Mouse (Mus musculus) heart, postnatal 10 days (tissue): Measurements from ENCODE around the gene Mepce. TPM values are rescaled to one million over a fixed set of nuclear protein-coding genes. Genes with fewer than 3 reads are reported as not detected.
"Not testable (repeated sequence)": the region's sequence is repeated elsewhere in the genome, so short reads cannot be mapped to it uniquely, and the experiment has no call there.

Experiments
- DNase-seq, 2 experiments: peaks; one replicate each; pipeline ENCODE4 v3.0.0; 2021
- intact Hi-C: fragments of 180-260 bp; cut with DNase I; formaldehyde crosslinking; loops from one replicate; pipeline ENCODE4 v1.15.1; 2025
- total RNA-seq, 2 experiments: library from RNA; stranded (reverse); gene quantifications; 2 replicates each; pipeline ENCODE4 v1.2.3; 2021

Mepce gene
- 10 to 100 TPM; 26.2 to 41.3 TPM for total RNA-seq

DNA sequence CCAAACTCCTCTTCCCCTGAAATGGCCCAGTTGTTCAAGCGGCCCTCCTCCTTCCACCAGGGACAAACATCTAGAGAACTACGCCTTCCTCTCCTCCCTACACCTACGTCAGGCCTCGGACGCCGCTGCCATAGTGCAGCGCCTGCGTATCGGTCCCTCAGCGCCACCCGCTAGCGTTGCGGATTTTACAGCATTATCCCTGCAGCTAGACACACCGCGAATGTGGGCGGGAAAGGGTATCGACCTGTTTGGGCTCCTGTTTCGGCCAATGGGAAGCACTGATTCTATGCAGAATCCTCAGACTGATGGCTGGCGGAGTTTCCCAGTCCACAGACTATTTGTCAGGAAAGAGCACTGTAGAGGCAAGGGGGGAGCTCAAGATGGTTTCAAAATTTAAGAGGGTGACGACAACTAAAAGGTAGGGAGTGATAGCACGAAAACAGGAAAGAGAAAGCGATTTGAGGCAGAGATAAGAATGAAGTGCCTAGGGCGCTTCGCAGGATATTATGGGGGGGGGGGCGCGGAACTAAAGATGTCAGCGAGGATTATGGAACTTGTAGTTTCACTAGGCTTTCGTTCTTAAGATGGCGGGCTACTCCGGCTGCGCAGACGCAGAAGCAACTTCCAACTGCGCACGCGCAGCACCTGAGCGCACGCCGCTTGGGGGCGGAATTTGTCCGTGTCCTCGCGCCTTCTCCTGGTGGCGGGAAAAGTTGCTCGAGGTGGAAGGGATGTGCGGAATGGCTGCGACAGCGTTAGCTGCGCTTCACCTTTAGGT, at the start of gene Mepce, which contains the start of gene Zcwpw1:
Mepce (minus strand) TSS at position 505 of the 778 bp plus-strand sequence.
Zcwpw1 (plus strand) TSS at position 648 of the 778 bp plus-strand sequence.
- intact Hi-C loops, result loop anchor here (10.0 kb wide), 1 partner anchor 377 kb away; the partner anchor contains the start of gene Cops6
- peak; percentile 97 to 98 for DNase-seq

- DNase-seq, intact Hi-C loops: not testable (repeated sequence)
Measured at GRCm38 (mm10) chr5:137837110-137837509, 49.7 kb upstream of the Mepce start.

DNA sequence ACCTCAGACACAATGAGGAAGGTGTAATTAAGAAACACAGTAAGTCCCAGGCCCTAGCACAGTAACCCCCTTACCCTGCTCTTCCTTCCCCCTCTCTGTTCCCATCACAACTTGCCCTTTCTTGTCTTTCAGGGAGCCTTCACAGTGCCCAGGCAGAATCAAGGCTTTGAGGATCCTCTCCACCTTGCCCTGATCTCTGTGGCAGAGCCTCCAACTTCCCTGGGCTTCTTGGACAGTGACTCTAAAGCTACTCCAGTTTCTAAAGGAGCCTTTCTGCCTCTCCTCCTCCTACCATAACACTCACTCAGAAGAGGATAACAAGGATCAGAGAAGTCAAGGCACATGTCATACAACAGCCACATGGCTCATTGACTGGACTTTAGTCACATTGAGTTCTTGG, 49.2 kb upstream of the Mepce start:
- intact Hi-C loops, result no loop called here
- no peak for DNase-seq

- intact Hi-C loops, result loop anchor here (1.0 kb wide), 1 partner anchor 35 kb away; the partner anchor contains the start of gene Pilrb2
- DNase-seq, result not testable (repeated sequence)
Measured at GRCm38 (mm10) chr5:137835966-137836520, 48.6 kb upstream of the Mepce start, which contains the start of gene Pilra. TSS of gene Pilra (minus strand) at chr5:137836281.

GRCm38 (mm10) chr5:137833500-137833899, 46.0 kb upstream of the Mepce start:
- DNase-seq, result peak; percentile 13 to 18

DNA sequence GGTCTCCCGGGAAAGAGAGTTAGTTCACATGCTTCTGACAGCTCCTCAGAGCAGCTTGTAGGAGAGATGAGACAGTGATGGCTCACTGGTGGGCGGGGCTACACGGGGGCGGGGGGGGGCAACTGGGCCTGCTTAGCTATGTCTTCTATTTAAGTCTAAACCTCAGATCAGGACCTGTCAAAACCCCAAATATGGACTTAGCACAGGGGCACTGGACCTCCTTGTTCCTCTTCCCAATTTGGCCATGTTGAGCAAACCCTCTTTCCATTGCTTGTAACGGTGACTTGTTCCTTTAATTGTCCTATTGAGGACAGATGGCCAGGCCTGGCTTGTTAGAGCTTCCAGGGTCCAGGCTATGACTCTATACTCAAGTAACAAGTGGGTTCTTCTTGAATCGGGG, 44.1 kb upstream of the Mepce start:
- intact Hi-C loops, result loop anchor here (5.0 kb wide), 1 partner anchor 39 kb away; no protein-coding TSS in a partner anchor
- no peak for DNase-seq

More at GRCm38 (mm10) chr5:137833500-137833899, 46.0 kb upstream of the Mepce start:
- intact Hi-C loops, result loop anchor here (5.0 kb wide), 1 partner anchor 41 kb away; no protein-coding TSS in a partner anchor

GRCm38 (mm10) chr5:137831106-137831505, 43.7 kb upstream of the Mepce start:
- DNase-seq, result no peak
- intact Hi-C loops, result loop anchor here (5.0 kb wide), 1 partner anchor 39 kb away; no protein-coding TSS in a partner anchor

GRCm38 (mm10) chr5:137830238-137830637, 42.8 kb upstream of the Mepce start:
- intact Hi-C loops, result loop anchor here (5.0 kb wide), 1 partner anchor 38 kb away; no protein-coding TSS in a partner anchor
- DNase-seq, result peak; percentile 16 to 20

DNA sequence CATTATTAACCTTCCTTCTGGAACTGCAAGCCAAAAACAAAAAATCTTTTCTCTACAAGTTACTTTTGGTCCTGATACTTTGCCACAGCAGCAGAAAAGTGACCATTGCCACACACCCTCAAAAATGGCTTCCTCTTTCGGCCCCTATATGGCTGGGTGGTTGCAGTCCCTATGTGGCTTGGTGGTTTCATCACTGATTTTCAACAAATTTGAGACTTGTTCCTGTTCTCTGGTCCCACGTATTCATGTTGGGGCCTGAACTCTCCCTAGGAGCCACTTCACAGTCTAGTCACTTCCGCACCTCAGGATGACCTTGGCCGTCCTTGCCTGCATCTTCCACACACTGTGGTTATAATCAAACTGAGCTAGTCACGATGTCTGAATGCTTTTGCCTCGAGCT, 41.2 kb upstream of the Mepce start:
- DNase-seq, result no peak
- intact Hi-C loops, result no loop called here

GRCm38 (mm10) chr5:137826421-137826820, 39.0 kb upstream of the Mepce start:
- intact Hi-C loops, result no loop called here
- DNase-seq, result no peak

DNA sequence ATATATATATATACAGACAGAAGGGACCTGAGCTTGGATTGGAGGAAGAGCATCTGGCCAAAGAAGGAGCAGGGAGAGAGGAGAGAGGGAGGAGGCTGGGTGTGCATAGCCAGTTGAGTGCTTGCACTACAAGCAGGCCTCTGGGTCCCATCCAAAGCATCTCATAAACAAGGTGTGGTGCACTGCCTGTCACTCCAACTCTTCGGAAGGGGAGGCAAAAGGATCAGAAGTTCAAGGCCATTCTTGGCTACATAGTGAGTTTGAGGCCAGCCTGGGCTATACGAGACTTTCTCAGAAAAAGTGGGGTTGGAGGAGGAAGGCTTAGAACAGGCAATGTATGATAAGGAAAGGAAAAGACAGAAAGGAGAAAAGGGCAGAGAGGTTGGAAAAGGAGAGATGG, 38.5 kb upstream of the Mepce start:
- DNase-seq, result no peak
- intact Hi-C loops, result no loop called here

DNA sequence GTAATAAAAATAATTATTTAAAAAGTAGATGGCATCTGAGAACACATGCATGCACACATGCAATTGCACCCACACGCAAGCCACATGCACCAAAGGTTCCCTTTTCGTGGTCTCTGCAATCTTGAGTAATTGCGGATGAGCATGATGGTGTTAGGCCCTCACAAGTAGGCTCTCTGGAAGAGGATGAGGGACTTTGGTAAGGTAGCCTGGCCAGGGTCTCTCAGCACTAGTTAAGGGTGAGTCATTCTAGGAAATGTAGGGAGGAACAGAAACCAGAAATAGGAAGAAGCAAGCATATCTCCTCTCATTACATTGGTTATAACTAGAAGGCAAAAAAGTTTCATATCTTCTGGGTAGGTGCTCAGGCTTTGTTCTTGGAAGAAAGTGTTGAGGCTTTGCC, 37.6 kb upstream of the Mepce start:
- no peak for DNase-seq
- intact Hi-C loops, result no loop called here

GRCm38 (mm10) chr5:137823455-137824045, 36.1 kb upstream of the Mepce start:
- DNase-seq, result no peak
- intact Hi-C loops, result no loop called here

DNA sequence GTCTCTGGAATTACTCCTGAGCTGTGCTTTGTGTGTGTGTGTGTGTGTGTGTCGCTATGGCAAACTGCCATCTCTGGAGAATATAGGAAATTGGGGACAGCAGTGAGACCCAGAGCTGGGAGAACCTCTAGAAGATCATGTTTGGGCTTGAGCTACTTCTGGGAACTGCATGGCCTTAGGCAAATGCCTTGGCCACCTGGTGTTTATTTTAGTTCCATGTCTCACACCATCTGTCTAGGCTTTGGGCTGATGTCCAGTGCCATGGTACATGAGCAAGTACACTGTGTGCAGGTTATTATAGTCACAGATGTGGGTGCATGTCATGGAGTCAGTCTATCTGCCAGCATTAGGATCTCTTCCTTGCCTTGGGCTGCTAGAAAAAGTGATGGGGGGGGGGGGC, 35.1 kb upstream of the Mepce start:
- no peak for DNase-seq

DNA sequence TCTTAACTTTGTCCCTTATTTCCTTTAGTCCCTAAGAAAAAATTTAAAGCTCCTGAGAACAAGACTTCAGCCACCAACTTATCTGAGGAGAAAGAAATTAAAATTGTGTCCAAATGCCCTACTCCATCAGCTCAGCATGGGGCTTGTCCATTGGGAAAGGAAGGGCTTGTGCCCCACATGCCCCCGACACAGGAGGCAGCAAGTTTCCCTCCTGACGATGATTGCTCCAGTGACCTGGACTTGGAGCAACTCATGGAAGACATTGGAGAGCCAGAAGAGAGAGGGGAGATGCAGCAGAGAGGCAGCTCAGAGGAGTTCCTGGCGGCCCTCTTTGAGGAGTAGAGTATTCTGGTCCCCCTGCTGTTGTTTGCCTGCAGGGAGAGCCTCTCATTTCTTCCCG, 34.7 kb upstream of the Mepce start:
- intact Hi-C loops, result no loop called here
- DNase-seq, result no peak

More for the DNA sequence above, 35.1 kb upstream of the Mepce start:
- intact Hi-C loops, result no loop called here

GRCm38 (mm10) chr5:137817466-137818222, 30.2 kb upstream of the Mepce start:
- intact Hi-C loops, result no loop called here
- no peak for DNase-seq

DNA sequence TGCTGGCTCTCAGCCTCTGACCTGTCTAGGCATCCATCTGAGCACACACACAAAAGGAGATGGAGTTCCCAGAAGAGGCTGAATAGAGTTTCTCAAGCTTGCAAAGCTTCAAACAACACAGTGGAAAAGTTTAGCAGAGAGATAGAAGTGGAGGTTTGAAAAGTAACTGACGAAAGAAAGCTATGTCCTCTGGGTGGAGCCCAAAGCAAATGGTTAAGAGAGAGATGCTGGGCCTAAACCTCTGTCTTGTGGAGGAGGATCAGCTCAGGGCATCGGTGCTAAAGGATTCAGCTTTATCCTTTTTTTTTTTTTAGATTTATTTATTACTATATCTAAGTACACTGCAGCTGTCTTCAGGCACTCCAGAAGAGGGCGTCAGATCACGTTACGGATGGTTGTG, 20.9 kb upstream of the Mepce start:
- DNase-seq, result no peak
- intact Hi-C loops, result loop anchor here (5.0 kb wide), 1 partner anchor 149 kb away; no protein-coding TSS in a partner anchor

GRCm38 (mm10) chr5:137806158-137806557, 18.7 kb upstream of the Mepce start:
- no peak for DNase-seq
- intact Hi-C loops, result loop anchor here (5.0 kb wide), 1 partner anchor 151 kb away; no protein-coding TSS in a partner anchor

GRCm38 (mm10) chr5:137800917-137801316, 13.5 kb upstream of the Mepce start:
- no peak for DNase-seq
- intact Hi-C loops, result no loop called here

DNA sequence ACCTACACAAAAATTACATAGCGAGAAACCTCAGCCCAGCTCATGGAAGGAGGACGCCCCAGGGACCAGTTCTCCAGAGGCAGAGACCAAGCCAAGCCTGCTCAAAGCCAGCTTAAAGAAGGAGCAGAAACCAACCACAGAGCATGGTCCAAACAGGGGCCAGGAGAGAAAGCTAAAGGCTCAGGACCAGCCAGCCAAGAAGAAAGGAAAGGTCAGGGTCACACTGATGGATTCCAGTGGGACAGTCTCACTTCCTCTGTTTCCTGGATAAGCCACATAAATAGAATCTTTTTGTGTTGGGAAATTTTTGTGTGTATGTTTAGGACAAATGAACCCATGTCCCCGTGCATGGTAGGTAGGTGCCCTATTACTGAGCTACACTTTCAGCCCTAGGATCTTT, 9.2 kb upstream of the Mepce start:
- DNase-seq, result no peak
- intact Hi-C loops, result no loop called here
